Mouse (Mus musculus) megakaryocyte, adult 5-6 weeks (primary cell): ENCODE measurements at regions not wholly inside any gene's neighbourhood (a gene's known extent, or its start where the extent isn't known, plus 50 kb on each side); places are given as distances from the start of the nearest gene placed in this dataset.

Experiments
- ATAC-seq: 2 replicates; pipeline ENCODE4 v1.8.0; 2016; ENCODE audit warnings: mild to moderate bottlenecking, inconsistent platforms; ENCODE audit not compliant: poor library complexity, severe bottlenecking

DNA sequence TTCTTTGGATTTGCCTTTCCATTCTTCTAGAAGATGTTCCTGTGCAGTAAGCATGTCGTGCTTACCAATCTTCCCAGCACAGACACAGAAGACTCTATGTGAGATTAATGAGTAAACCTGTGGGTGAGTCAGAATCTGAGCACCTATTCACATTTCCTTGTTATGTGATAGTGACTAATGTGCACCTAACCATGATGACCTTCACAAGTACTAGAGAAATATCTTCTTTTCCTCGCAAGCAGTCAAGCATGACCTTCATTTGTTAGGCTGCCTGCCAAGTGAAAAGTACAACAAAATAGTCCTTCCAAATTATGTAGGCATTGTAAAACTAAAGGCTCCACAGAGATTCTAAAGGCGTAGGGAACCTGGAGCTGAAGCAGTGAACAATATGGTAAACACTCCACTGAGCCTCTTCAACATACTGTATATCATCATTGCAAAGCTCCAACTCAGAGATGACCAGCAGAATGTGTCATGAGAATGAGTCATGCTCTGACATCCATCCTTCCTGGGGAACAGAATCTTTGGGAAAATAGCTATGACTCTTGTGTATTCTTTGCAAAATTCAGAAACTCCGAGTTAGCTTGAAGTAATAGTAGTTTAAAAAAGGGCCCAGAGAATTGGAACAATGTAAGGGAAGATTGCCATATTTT is 480.0 kb upstream of the Slit2 start:
- no peak for ATAC-seq

DNA sequence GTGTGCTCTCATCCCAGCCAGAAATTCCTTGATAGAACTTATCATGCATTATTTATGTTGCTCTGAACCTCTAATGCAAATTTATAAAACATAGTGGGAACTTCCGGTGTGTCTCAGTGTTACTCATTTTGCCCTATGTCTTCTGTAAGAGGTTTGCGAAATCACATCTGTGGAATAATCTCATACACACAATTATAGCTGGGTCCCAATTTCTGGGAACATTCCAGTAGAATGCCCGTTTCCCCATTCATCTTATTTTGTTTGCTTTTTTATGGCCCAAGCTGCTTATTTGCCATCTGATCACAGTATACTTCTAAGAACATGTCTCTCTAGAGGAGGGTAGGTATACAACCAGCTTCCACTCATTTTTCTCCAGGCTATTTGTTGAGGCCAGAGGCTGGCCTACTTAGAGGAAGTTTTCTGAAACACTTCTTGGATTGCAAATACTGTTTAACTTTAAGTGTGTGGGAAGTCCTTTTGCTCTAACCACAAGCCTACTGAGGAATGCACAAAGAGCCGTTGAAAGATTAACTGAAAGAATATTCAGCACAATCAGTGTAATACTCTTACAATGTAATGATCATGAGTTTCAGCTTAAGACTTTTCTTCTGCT is 474.1 kb upstream of the Slit2 start:
- ATAC-seq, result no peak

DNA sequence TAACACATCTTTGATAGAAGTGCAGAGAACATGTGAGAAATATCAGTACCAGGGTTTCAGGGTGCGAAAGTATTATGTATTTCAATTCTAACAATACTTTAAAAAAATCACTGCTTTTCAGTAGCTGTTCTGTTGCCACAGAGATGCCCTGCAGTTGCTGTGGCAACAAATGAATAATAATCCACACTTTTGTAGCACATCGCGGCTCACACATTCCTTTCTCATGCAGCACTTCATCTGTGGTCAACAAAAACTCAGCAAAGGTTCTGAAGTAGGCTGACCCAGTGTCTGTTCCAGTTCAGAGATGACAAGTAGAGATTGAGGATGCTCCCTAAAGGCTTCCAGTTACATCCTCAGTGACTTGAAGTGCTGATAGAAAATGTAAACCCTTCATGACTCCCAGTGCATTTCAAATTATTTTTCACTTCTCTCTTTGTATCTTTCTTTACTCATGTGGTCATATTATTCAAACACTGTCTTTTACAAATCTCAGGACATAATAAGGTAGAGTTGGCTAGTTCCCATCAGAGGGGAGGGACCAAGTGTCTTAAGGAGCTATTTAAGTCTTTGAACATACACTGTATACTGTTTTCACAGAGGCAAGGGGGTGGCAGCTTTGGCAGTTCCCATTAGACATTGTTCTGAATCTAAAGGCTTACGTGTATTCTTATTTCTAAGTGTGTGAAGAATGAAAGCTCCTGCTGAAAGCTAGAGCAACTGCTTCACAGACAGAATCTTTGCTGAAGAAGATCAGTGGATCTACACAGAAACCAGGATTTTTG is 460.6 kb upstream of the Slit2 start:
- no peak for ATAC-seq

DNA sequence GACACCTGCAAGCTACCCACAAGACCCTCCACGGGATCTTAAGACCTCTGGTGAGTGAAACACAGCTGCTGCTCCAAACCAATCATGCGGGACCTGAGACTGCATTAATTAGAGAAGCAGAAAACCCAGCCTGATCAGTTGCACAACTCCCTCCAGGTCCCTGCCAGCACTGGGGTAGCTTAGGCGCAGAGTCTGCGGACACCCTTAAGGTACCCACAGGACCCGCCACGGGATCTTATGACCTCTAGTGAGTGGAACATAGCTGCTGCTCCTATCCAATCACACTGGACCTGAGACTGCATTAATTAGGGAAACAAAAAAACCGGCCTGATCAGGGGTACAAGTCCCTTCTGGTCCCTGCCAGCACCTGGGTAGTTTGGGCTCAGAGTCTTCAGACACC is 454.3 kb upstream of the Slit2 start:
- no peak for ATAC-seq

DNA sequence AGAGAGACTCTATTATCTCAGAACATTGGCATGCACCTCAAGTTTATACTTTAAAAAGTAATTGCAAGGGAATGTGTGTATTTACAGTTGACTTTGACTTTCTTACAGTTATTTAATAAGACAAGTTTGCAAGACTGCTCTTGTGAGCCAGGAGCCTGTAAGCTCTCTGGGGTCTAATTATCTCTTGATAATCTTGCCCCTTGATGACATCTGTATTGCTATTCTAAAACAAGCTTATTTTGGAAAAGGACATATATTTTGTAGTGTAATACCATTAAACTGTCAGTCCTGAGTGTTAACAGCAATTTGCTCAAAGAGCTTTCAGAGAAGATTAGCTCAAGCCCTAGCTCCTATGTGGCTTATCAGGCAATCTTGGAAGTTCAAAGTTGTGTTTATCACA is 445.4 kb upstream of the Slit2 start:
- ATAC-seq, result no peak

DNA sequence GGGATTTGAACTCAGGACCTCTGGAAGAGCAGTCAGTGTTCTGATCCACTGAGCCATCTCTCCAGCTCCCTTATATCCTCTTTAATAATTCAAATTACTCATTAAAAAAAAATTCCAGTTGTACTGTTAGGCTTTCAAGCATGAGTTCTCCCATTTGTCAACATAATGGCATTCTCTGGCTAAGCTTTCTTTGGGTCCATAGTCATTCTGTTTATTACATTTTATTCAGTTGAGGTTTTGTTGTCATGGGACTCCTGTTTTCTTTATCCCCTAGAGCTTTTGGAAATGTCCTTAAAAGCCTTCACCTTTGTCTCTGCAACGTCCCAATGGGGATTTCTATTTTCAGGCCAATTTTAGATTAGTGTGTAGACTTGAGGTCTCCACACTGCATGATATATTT is 440.7 kb upstream of the Slit2 start:
- no peak for ATAC-seq

DNA sequence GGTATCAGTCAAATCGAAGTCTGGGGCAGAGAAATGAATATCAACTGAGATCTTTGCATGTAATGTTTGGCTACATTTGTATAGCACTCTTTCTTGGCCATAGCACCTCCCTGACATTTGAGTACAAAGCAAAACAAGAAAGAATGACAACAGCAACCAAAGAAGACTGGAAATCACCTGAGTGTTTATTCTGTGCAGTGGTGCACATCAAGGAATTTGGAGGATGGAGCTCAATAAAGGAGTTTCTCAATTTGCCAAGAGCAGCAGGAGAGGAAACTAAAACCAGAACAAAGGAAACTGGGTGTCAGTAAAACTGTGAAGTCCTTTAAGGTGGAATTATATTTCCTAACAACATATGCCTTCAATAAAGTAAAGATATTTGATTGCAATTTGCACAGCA is 426.2 kb upstream of the Slit2 start:
- no peak for ATAC-seq

DNA sequence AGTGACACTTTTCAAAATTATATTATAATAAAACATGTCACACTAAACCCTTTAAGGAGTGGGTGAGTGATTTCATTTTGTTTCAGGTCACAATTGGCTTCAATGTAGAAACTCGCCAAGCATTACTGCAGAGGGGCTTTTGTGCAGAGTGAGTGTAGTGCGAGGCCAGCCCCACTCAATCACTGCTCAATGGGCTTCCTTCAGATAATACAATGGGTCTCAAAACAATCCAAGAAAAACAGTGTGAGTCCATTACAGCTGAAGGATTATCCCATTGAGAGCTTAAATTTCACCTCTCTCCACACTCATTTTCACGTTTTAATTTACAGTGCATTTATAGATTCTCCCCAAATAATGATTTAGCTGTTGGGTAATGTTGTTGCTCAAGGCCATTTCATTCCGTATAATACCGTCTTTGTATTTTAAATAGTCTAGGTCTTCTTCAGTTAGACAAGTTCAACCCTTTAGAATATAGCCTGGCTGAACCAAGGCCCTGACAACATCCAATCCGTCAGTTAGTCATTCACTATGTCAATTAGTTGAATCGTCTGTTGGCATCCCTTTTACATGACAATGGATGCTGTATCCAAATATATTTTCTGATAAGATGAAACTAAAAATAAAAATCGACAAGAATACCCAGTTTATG is 425.7 kb upstream of the Slit2 start:
- ATAC-seq, result no peak
